Mouse (Mus musculus) cerebellum, adult 2 months (tissue): ENCODE measurements at regions not wholly inside any gene's neighbourhood (a gene's known extent, or its start where the extent isn't known, plus 50 kb on each side); places are given as distances from the start of the nearest gene placed in this dataset.

ENCODE experiments used
- DNase-seq, 2 experiments: peaks; one replicate each; pipeline ENCODE4 v3.0.0; 2021
- H3K27ac ChIP-seq: fragments of 200-500 bp; 2 replicates; pipeline ENCODE4 v1.5.1; 2012; ENCODE audit warnings: low read length, control low read depth, inconsistent platforms; ENCODE audit not compliant: insufficient read depth
- H3K27me3 ChIP-seq: fragments of 200-500 bp; 2 replicates; pipeline ENCODE4 v1.6.1; 2012; ENCODE audit warnings: inconsistent platforms, mild to moderate bottlenecking, low read length, moderate library complexity; ENCODE audit not compliant: control insufficient read depth, insufficient read depth
- H3K4me1 ChIP-seq: fragments of 200-500 bp; 2 replicates; pipeline ENCODE4 v1.6.1; 2011; ENCODE audit warnings: low read length; ENCODE audit not compliant: control insufficient read depth, insufficient read depth
- H3K4me3 ChIP-seq: fragments of 200-500 bp; replicated peaks from 2 replicates; pipeline ENCODE3; 2011; ENCODE audit warnings: mild to moderate bottlenecking, low read depth, low read length, control low read depth; ENCODE audit not compliant: insufficient read depth
- CTCF ChIP-seq: fragments of 200-500 bp; IDR thresholded peaks from 2 replicates; pipeline ENCODE4 v1.5.1; 2011; ENCODE audit warnings: low read depth, mild to moderate bottlenecking, control low read depth, low read length, moderate library complexity, borderline replicate concordance; ENCODE audit not compliant: insufficient read depth
- POLR2A ChIP-seq: fragments of 200-500 bp; IDR thresholded peaks from 2 replicates; pipeline ENCODE4 v1.6.1; 2011; ENCODE audit warnings: low read length, control low read depth, borderline replicate concordance; ENCODE audit not compliant: insufficient read depth
- WGBS: fragments of 180-500 bp; shearing (Covaris S2); methylation state at CpG from one replicate; pipeline ENCODE4 v1.1.7; 2018; 5-methylcytosine and 5-hydroxymethylcytosine counted together

DNA sequence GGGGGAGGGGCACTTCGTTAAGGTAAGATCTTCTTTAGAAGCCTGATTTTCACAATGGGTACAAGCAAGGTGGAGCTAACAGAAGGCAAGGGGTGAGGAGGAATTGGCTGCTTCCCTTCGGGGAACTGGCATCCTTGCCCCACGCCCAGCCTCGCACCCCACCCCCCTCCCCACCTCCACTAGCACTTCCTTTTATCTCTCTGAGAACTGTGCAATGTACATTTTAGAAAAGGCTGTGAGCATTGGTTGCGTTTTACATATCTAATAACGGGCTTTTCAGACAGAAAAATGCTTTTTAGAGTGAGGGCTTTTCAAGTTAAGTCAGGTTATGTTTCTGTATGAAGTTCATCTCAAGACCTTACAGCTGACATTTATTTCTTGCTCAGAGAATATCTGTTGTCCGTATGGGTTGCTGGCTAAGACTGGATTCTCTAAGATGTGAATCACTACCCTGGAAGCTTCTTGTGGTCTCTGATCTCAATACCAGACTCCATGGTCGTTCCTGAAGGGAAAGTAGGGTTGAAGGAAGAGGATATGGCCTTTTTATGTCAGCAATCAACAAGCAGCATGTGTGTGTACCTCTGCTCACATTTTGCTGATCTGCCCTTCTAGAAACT is 199.1 kb downstream of the Klf6 start:
- Histone ChIP-seq H3K4me1 (no peaks in the 10 kb centered on the region; the same call in 1 of the 2 replicates), H3K27me3 (no peaks in the 10 kb centered on the region), H3K4me3 (no peak overlapping the region), H3K27ac (no peak overlapping the region)
- no peak for TF ChIP-seq POLR2A
- TF ChIP-seq CTCF, result no peak
- WGBS, result 55% methylated on average over 8 of the region's 8 CpGs
- DNase-seq, result no peak

DNA sequence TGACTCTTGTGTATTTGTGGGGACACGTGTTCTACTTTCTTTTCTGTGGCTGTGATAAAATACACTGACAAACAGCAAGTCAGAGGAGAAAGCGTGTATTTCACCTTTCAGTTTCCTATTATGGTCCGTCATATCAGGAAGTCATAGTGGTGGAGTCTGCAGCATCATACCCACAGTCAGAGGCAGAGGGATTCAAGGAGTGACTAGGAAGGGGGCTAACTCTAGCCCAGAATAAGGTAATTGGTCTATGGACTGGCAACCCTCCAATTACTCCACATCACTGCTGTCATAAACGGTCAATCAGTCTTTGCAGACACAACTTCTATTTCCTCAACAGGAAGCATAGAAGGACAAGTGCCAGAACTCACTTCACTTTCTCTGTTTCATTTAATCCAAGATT is 201.0 kb downstream of the Klf6 start:
- TF ChIP-seq CTCF (no peak), POLR2A (no peak)
- Histone ChIP-seq H3K4me1 (no peaks in the 10 kb centered on the region; the same call in 1 of the 2 replicates), H3K4me3 (no peak overlapping the region), H3K27me3 (no peaks in the 10 kb centered on the region), H3K27ac (no peak overlapping the region)
- DNase-seq, result no peak
- WGBS, result 72% methylated on average over 4 of the region's 4 CpGs

DNA sequence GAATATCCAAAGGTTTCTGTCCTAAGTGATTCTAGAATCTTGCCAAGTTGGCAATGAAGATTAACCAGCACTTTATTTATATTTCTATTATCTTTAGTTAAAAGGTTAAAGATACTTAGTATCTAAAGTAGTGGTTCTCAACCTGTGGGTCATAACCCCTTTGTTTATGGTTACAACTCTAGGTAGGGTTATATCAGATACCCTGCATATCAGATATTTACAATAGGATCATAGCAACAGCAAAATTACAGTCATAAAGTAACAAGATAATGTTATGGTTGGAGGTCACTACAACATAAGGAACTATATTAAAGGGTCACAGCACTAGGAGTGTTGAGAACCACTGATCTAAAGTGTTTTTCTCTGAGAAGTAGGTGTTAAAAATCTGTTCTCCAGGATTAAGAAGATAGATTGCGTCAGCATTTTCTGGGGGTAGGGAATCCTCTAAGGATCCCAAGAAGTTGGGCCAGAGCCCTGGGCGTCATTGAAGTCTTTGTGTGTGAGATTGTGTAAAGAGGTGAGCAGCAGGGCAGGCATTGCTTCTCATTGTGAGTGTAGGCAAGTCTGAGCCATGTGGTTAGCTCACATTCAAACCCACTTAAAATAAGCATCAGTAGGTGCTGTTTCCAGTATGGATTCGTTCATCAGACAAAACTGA is 201.6 kb downstream of the Klf6 start:
- Histone ChIP-seq H3K4me3 (no peak overlapping the region), H3K27ac (no peak overlapping the region), H3K4me1 (no peaks in the 10 kb centered on the region; the same call in 1 of the 2 replicates), H3K27me3 (no peaks in the 10 kb centered on the region)
- WGBS, result 85% methylated on average over 3 of the region's 3 CpGs
- no peak for TF ChIP-seq CTCF
- TF ChIP-seq POLR2A, result no peak
- no peak for DNase-seq

DNA sequence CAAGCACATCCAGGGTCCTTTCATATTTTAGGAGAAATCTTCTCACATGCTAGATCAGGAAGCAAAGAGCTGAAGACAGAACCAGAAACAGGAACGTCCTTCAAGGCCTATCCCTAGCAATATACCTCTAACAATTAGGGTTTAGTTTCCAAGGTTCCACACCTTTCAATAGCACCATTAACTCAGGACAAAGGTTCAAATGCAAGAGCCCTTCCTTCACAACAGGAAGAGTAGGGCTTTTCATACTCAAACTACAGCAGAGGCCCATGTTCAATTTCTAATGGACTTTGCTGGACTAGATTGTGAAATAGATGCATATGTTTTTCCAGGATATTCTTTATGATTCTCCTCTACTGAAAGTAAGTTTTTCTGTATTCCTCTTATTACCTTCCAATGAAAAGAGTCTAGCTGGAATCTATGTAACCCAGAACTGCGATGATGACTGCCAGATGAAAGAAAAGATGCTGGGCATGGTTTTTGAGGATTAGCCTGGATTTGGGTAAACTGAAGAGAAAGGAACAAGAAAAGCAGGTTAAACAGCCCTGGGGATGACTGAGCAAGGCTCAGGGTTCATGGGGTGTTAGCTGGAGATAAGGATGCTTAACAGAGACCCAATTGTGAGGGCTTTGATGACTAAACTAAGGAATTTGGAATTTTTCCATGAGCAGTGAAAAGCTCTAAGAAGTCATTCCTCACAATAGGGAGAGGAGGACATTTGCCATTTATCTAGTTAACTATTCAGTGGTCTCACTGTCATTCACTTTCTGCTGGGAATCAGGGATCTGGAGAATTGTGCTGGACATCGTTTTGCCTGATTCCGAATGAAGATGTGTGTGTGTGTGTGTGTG is 215.9 kb downstream of the Klf6 start:
- 84% methylated on average over 4 of the region's 4 CpGs for WGBS
- no peak for DNase-seq
- TF ChIP-seq CTCF, result no peak
- TF ChIP-seq POLR2A, result no peak

DNA sequence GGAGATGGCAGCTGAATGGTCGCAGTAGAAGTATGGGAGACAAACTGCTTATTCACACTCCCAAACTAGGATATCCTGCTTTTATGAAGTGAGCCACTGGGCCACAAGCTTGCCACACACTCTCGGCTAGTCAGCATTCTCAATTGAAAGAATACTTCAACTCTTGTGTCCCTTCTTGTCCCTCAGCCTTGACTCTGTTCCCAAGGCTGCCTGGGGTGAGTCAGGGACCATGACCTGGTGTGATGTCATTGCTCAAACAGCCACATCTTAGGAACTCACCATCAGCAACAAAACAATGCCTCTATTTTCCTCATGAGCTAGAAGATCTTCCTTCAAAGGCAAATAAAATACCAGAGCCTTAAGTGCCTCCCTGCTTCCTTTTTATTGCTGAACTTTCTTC is 224.6 kb downstream of the Klf6 start:
- DNase-seq, result no peak
- no peak overlapping the region for H3K27ac ChIP-seq
- no peaks in the 10 kb centered on the region for H3K4me1 ChIP-seq
- 74% methylated on average over 2 of the region's 2 CpGs for WGBS
- no peak overlapping the region for H3K4me3 ChIP-seq
- H3K27me3 ChIP-seq, result no peaks in the 10 kb centered on the region
- no peak for TF ChIP-seq CTCF

More for the DNA sequence above, 215.9 kb downstream of the Klf6 start:
- H3K27me3 ChIP-seq, result no peaks in the 10 kb centered on the region
- H3K4me1 ChIP-seq, result no peaks in the 10 kb centered on the region
- H3K4me3 ChIP-seq, result no peak overlapping the region
- H3K27ac ChIP-seq, result no peak overlapping the region

DNA sequence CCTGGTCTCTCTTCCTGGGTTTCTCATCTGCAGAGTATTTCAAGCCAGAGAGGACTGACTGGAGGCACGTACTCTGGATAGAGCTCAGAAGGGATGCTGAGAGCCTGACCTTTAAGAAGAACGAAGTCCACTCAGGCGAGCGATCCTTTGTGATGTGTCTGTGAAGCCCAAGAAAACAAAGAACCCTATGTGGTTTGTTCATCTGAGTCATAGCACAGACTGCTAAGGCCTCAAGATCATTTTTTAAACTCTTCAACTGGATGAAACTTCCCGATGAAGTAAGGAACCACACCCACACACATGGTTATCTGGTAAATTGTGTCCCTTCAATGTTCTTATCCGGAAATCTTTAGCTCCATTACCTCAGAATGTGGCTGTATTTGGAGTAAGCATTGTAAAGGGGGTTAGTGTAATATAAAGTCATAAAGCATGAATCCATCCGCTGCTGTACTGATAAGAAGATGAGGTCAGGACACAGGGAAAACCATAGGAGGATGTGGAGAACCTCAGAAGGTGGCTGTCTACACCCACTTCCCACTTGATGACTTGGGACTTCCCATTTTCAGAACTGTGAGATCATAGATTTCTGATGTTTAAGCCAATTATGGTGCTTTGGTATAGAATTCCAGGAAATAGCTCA is 247.9 kb downstream of the Klf6 start:
- no peaks in the 10 kb centered on the region for H3K27me3 ChIP-seq
- 70% methylated on average over 7 of the region's 7 CpGs for WGBS
- TF ChIP-seq POLR2A (no peak), CTCF (no peak)
- DNase-seq, result no peak
- no peaks in the 10 kb centered on the region for H3K4me1 ChIP-seq
- H3K4me3 ChIP-seq, result no peak overlapping the region
- no peak overlapping the region for H3K27ac ChIP-seq

DNA sequence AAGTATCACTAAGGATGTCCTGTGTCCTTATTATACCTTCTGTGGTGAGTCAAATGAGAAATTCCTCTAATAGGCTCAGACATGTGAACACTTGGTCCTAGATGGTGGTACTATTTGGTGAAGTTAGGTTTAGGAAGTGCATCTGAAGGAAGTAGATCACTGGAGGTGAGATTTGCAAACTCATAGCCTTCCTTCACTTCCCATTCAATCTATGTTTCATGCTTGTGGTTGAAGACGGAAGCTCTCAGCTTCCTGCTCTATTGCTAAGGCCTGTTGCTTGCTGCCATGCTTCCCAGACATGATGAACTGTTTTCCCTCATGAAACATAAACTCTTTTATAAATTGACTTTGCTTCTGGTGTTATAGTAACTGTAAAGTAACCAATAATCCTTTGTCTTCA is 258.4 kb downstream of the Klf6 start:
- TF ChIP-seq POLR2A (no peak), CTCF (no peak)
- 96% methylated on average over 1 of the region's 1 CpGs for WGBS
- Histone ChIP-seq H3K4me3 (no peak overlapping the region), H3K27me3 (no peaks in the 10 kb centered on the region), H3K4me1 (no peaks in the 10 kb centered on the region), H3K27ac (no peak overlapping the region)
- no peak for DNase-seq
